ENCODE assay signal across 8 mouse cellular contexts in the genomic region with DNA sequence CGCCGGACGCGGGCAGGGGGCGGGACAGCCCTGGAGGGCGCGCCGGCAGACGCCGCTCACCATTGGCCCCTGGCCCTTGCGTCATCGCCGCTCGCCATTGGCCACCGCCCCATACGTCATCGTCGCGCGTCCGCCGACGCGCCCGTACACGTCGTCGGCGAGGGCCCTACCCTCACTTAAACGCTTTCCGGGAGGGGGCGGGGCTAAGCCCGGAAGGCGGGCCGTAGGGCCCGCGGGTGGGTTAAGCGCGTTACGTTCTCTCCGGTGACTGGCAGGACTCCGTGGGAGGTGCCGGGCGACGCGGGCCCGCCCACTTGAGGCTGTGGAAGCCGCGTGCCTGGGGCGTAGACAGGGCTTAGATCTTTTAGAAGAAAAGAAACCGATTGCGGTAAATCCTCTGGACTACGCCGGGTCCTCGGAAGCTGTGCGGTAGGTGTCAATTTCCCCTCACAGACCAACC. TPM values are rescaled to one million over a fixed set of nuclear protein-coding genes. Genes with fewer than 3 reads are reported as not detected.
DNase-seq lines count a peak whose midpoint lies in the region; ATAC-seq and TF ChIP-seq lines count a peak whose summit lies in the region.

No protein-coding gene starts in this region.

- H3K36me3 ChIP-seq in E14TG2a.4 (ENCODE audit: insufficient read depth, low read length): peaks cover 77% of the 10 kb centered on the region
- H3K36me3 ChIP-seq in forebrain, embryonic 12.5 days (replicated peaks): peaks cover 46% of the 10 kb centered on the region
- H3K36me3 ChIP-seq in heart, postnatal 0 days (replicated peaks; ENCODE audit: control insufficient read depth, insufficient read depth, low read length): peaks cover 33% of the 10 kb centered on the region
- peaks cover 15% of the 10 kb centered on the region for H3K36me3 ChIP-seq in liver, embryonic 16.5 days (ENCODE audit: control insufficient read depth, insufficient read depth)
- H3K36me3 ChIP-seq in neural tube, embryonic 13.5 days: peaks cover 38% of the 10 kb centered on the region
- no peaks in the 10 kb centered on the region; the same call in 1 of the 2 replicates for H3K36me3 ChIP-seq in testis, adult 2 months (ENCODE audit: control insufficient read depth, insufficient read depth, low read length)

- H3K9ac ChIP-seq in forebrain, embryonic 12.5 days: peak overlapping the region; percentile 85
- peak overlapping the region; percentile 86 for H3K9ac ChIP-seq in heart, postnatal 0 days (replicated peaks; ENCODE audit: low read depth, low read length)
- H3K9ac ChIP-seq in liver, embryonic 16.5 days (ENCODE audit: low read depth, low read length): peak overlapping the region; percentile 88
- peak overlapping the region; percentile 88 for H3K9ac ChIP-seq in neural tube, embryonic 13.5 days

- no peak for TF ChIP-seq CTCF in E14TG2a.4 (conservative IDR thresholded peaks at IDR 0.05; ENCODE audit: low read length)
- no peak for TF ChIP-seq CTCF in heart, postnatal 0 days (IDR thresholded peaks at IDR 0.05; ENCODE audit: low read depth)
- no peak for TF ChIP-seq CTCF in testis, adult 2 months (IDR thresholded peaks at IDR 0.05; ENCODE audit: control insufficient read depth, insufficient read depth, insufficient replicate concordance, low read depth, low read length)

- DNase-seq in c-Kit-positive CD71-positive TER-119-positive erythroid progenitor cells, embryonic 14.5 days (ENCODE audit: low spot score): peak; percentile 99
- DNase-seq in heart, postnatal 0 days (ENCODE audit: low spot score): peak; percentile 97
- DNase-seq in kidney, postnatal 4 days: peak; percentile 100

- peak; percentile 15; the same call in 1 of the 2 replicates for TF ChIP-seq POLR2A in testis, adult 2 months (IDR thresholded peaks at IDR 0.05; ENCODE audit: control insufficient read depth, low read depth, low read length)

- H3K27me3 ChIP-seq in E14TG2a.4 (ENCODE audit: insufficient read depth, low read length): no peaks in the 10 kb centered on the region
- no peaks in the 10 kb centered on the region for H3K27me3 ChIP-seq in forebrain, embryonic 12.5 days
- H3K27me3 ChIP-seq in heart, postnatal 0 days (ENCODE audit: control insufficient read depth, insufficient read depth, low read length): no peaks in the 10 kb centered on the region
- no peaks in the 10 kb centered on the region for H3K27me3 ChIP-seq in liver, embryonic 16.5 days (ENCODE audit: control insufficient read depth, insufficient read depth, low read depth, low read length)
- no peaks in the 10 kb centered on the region for H3K27me3 ChIP-seq in neural tube, embryonic 13.5 days
- no peaks in the 10 kb centered on the region for H3K27me3 ChIP-seq in testis, adult 2 months (ENCODE audit: control insufficient read depth, insufficient read depth, low read length)

- under 1% methylated on average over 52 of the region's 56 CpGs for WGBS in forebrain, embryonic 12.5 days
- 0% methylated on average over 54 of the region's 56 CpGs for WGBS in heart, postnatal 0 days
- under 1% methylated on average over 55 of the region's 56 CpGs for WGBS in liver, embryonic 16.5 days (ENCODE audit: insufficient replicate concordance)
- WGBS in neural tube, embryonic 13.5 days: under 1% methylated on average over 56 of the region's 56 CpGs

- peak overlapping the region; percentile 89 for H3K4me2 ChIP-seq in forebrain, embryonic 12.5 days
- H3K4me2 ChIP-seq in heart, postnatal 0 days (ENCODE audit: low read depth, low read length): peak overlapping the region; percentile 92
- H3K4me2 ChIP-seq in liver, embryonic 16.5 days (ENCODE audit: low read depth, low read length): peak overlapping the region; percentile 94
- H3K4me2 ChIP-seq in neural tube, embryonic 13.5 days: peak overlapping the region; percentile 80

- H3K9me3 ChIP-seq in E14TG2a.4 (ENCODE audit: low read length): no peaks in the 10 kb centered on the region
- H3K9me3 ChIP-seq in forebrain, embryonic 12.5 days: no peaks in the 10 kb centered on the region
- H3K9me3 ChIP-seq in heart, postnatal 0 days (replicated peaks; ENCODE audit: control insufficient read depth, low read length): no peaks in the 10 kb centered on the region
- no peaks in the 10 kb centered on the region for H3K9me3 ChIP-seq in liver, embryonic 16.5 days (replicated peaks; ENCODE audit: control insufficient read depth, low read length)
- no peaks in the 10 kb centered on the region for H3K9me3 ChIP-seq in neural tube, embryonic 13.5 days

- peak; percentile 97 for ATAC-seq in forebrain, embryonic 12.5 days (ENCODE audit: low FRiP score)
- ATAC-seq in heart, postnatal 0 days (ENCODE audit: insufficient read depth, low read depth): peak; percentile 98
- ATAC-seq in liver, embryonic 16.5 days (ENCODE audit: low read depth): peak; percentile 99
- peak; percentile 97 for ATAC-seq in neural tube, embryonic 13.5 days (ENCODE audit: low read depth)

- peak overlapping the region; percentile 42 for H3K27ac ChIP-seq in forebrain, embryonic 12.5 days
- peak overlapping the region; percentile 83 for H3K27ac ChIP-seq in heart, postnatal 0 days (ENCODE audit: low read depth)
- peak overlapping the region; percentile 86 for H3K27ac ChIP-seq in liver, embryonic 16.5 days (ENCODE audit: low read length)
- H3K27ac ChIP-seq in neural tube, embryonic 13.5 days (replicated peaks): peak overlapping the region; percentile 81
- H3K27ac ChIP-seq in testis, adult 2 months (ENCODE audit: control insufficient read depth, insufficient read depth, low read depth, low read length): peak overlapping the region; percentile 87

- peaks cover 63% of the 10 kb centered on the region for H3K4me1 ChIP-seq in E14TG2a.4 (replicated peaks; ENCODE audit: low read depth, low read length)
- peaks cover 32% of the 10 kb centered on the region for H3K4me1 ChIP-seq in forebrain, embryonic 12.5 days
- peaks cover 20% of the 10 kb centered on the region for H3K4me1 ChIP-seq in heart, postnatal 0 days (ENCODE audit: control insufficient read depth, insufficient read depth)
- peaks cover 23% of the 10 kb centered on the region for H3K4me1 ChIP-seq in liver, embryonic 16.5 days (ENCODE audit: control insufficient read depth, low read depth, low read length)
- H3K4me1 ChIP-seq in neural tube, embryonic 13.5 days (replicated peaks): peaks cover 40% of the 10 kb centered on the region
- peaks cover 11% of the 10 kb centered on the region for H3K4me1 ChIP-seq in testis, adult 2 months (ENCODE audit: control insufficient read depth, insufficient read depth, low read length)

- H3K4me3 ChIP-seq in E14TG2a.4 (replicated peaks; ENCODE audit: low read length): peak overlapping the region; percentile 91
- H3K4me3 ChIP-seq in forebrain, embryonic 12.5 days (replicated peaks): peak overlapping the region; percentile 92
- H3K4me3 ChIP-seq in heart, postnatal 0 days (ENCODE audit: low read depth, low read length): peak overlapping the region; percentile 79
- peak overlapping the region; percentile 86 for H3K4me3 ChIP-seq in liver, embryonic 16.5 days (ENCODE audit: low read depth, low read length)
- H3K4me3 ChIP-seq in neural tube, embryonic 13.5 days: peak overlapping the region; percentile 91
- peak overlapping the region; percentile 86 for H3K4me3 ChIP-seq in testis, adult 2 months (ENCODE audit: control insufficient read depth, low read depth, low read length)

- TF ChIP-seq EP300 in heart, postnatal 0 days (IDR thresholded peaks at IDR 0.05; ENCODE audit: low read depth): no peak; the same call in 1 of the 2 replicates

RNA-seq across cellular contexts. Expression of a gene that starts 0.2 kb away (rescaled TPM):
- polyA plus RNA-seq in forebrain, embryonic 12.5 days (2016; fragmentation: Nextera tagmentation; extraction: Ambion mirVana): 16.4 and 21.2 TPM in 2 replicates
- total RNA-seq in heart, postnatal 0 days (2014; rRNA removed; ENCODE audit: low replicate concordance): 34.2 and 35.7 TPM in 2 replicates
- polyA plus RNA-seq in heart, postnatal 0 days (2015; fragmentation: Nextera tagmentation; extraction: Ambion mirVana): 6.7 and 7.7 TPM in 2 replicates
- 3.0 and 3.5 TPM in 2 replicates for polyA plus RNA-seq in liver, embryonic 16.5 days (2015; fragmentation: Nextera tagmentation; extraction: Ambion mirVana)
- 14.2 and 14.3 TPM in 2 replicates for polyA plus RNA-seq in neural tube, embryonic 13.5 days (2015; fragmentation: Nextera tagmentation; extraction: Ambion mirVana)
- polyA plus RNA-seq in testis, adult 2 months (2012; rRNA removed): 9.1 and 10.4 TPM in 2 replicates

RNA-seq across cellular contexts. Expression of a gene that starts 17.6 kb away (rescaled TPM):
- 77.3 and 84.0 TPM in 2 replicates for polyA plus RNA-seq in forebrain, embryonic 12.5 days (2016; fragmentation: Nextera tagmentation; extraction: Ambion mirVana)
- 17.0 and 26.4 TPM in 2 replicates for total RNA-seq in heart, postnatal 0 days (2014; rRNA removed; ENCODE audit: low replicate concordance)
- polyA plus RNA-seq in heart, postnatal 0 days (2015; fragmentation: Nextera tagmentation; extraction: Ambion mirVana): 15.8 and 16.0 TPM in 2 replicates
- polyA plus RNA-seq in liver, embryonic 16.5 days (2015; fragmentation: Nextera tagmentation; extraction: Ambion mirVana): 16.2 and 23.1 TPM in 2 replicates
- polyA plus RNA-seq in neural tube, embryonic 13.5 days (2015; fragmentation: Nextera tagmentation; extraction: Ambion mirVana): 53.6 and 58.2 TPM in 2 replicates
- polyA plus RNA-seq in testis, adult 2 months (2012; rRNA removed): 54.1 and 57.7 TPM in 2 replicates

RNA-seq across cellular contexts. Expression of a gene that starts 49.0 kb away (rescaled TPM):
- 16.7 and 16.9 TPM in 2 replicates for polyA plus RNA-seq in forebrain, embryonic 12.5 days (2016; fragmentation: Nextera tagmentation; extraction: Ambion mirVana)
- 2.7 and 10.8 TPM in 2 replicates for total RNA-seq in heart, postnatal 0 days (2014; rRNA removed; ENCODE audit: low replicate concordance)
- polyA plus RNA-seq in heart, postnatal 0 days (2015; fragmentation: Nextera tagmentation; extraction: Ambion mirVana): 5.7 and 5.9 TPM in 2 replicates
- polyA plus RNA-seq in liver, embryonic 16.5 days (2015; fragmentation: Nextera tagmentation; extraction: Ambion mirVana): 3.4 and 3.5 TPM in 2 replicates
- 16.4 and 17.2 TPM in 2 replicates for polyA plus RNA-seq in neural tube, embryonic 13.5 days (2015; fragmentation: Nextera tagmentation; extraction: Ambion mirVana)
- polyA plus RNA-seq in testis, adult 2 months (2012; rRNA removed): 44.3 and 46.6 TPM in 2 replicates

RNA-seq across cellular contexts. Expression of a gene that starts 49.0 kb away (rescaled TPM):
- polyA plus RNA-seq in forebrain, embryonic 12.5 days (2016; fragmentation: Nextera tagmentation; extraction: Ambion mirVana): 1.1 and 1.6 TPM in 2 replicates
- 0.58 TPM in 1 of 2 replicates, not detected in the other for total RNA-seq in heart, postnatal 0 days (2014; rRNA removed; ENCODE audit: low replicate concordance)
- 2.9 and 3.2 TPM in 2 replicates for polyA plus RNA-seq in heart, postnatal 0 days (2015; fragmentation: Nextera tagmentation; extraction: Ambion mirVana)
- 0.54 and 0.74 TPM in 2 replicates for polyA plus RNA-seq in liver, embryonic 16.5 days (2015; fragmentation: Nextera tagmentation; extraction: Ambion mirVana)
- polyA plus RNA-seq in neural tube, embryonic 13.5 days (2015; fragmentation: Nextera tagmentation; extraction: Ambion mirVana): 0.63 and 1.3 TPM in 2 replicates
- polyA plus RNA-seq in testis, adult 2 months (2012; rRNA removed): 41.8 and 53.8 TPM in 2 replicates

RNA-seq across cellular contexts. Expression of a gene that starts 55.4 kb away (rescaled TPM):
- polyA plus RNA-seq in forebrain, embryonic 12.5 days (2016; fragmentation: Nextera tagmentation; extraction: Ambion mirVana): 20.2 and 20.8 TPM in 2 replicates
- total RNA-seq in heart, postnatal 0 days (2014; rRNA removed; ENCODE audit: low replicate concordance): 6.0 and 17.0 TPM in 2 replicates
- polyA plus RNA-seq in heart, postnatal 0 days (2015; fragmentation: Nextera tagmentation; extraction: Ambion mirVana): 6.2 and 6.6 TPM in 2 replicates
- polyA plus RNA-seq in liver, embryonic 16.5 days (2015; fragmentation: Nextera tagmentation; extraction: Ambion mirVana): 6.2 and 6.3 TPM in 2 replicates
- 13.1 and 14.3 TPM in 2 replicates for polyA plus RNA-seq in neural tube, embryonic 13.5 days (2015; fragmentation: Nextera tagmentation; extraction: Ambion mirVana)
- 80.0 and 95.3 TPM in 2 replicates for polyA plus RNA-seq in testis, adult 2 months (2012; rRNA removed)

Comparison
In these comparisons a context has a peak if more than half of its experiments do, and no peak if none do; other contexts are left out.
1. Peak in every context shown above with its lines: DNase-seq, ATAC-seq, H3K4me3 ChIP-seq and H3K27ac ChIP-seq.